Mouse (Mus musculus): ENCODE results near the gene Narf. TPM values are rescaled to one million over a fixed set of nuclear protein-coding genes. Genes with fewer than 3 reads are reported as not detected.

The Narf gene
- polyA plus RNA-seq, 2 experiments, result 46.6 to 110 TPM

GRCm38 (mm10) chr11:121237345-121238128, 484 bp downstream of the Narf start:
- peak overlapping the region; percentile 84 to 87 for H3K4me3 ChIP-seq (ENCODE audit: insufficient read depth in 1 of 2, low read depth in 2 of 2, low read length in 2 of 2)
- no peak for TF ChIP-seq EP300 (IDR thresholded peaks at IDR 0.05; ENCODE audit: low read depth)
- TF ChIP-seq CTCF (IDR thresholded peaks at IDR 0.05; ENCODE audit: low read depth), result peak; percentile 81
- DNase-seq (ENCODE audit: low read depth in 3 of 3, low spot score in 3 of 3), result peak; percentile 50 to 69 (median 55)
- H3K4me1 ChIP-seq (replicated peaks; ENCODE audit: control insufficient read depth in 2 of 2, insufficient read depth in 2 of 2, low read length in 1 of 2), result peaks cover 31 to 49% of the 10 kb centered on the region in 2 experiments
- peak; percentile 19; the same call in 1 of the 2 replicates for ATAC-seq (ENCODE audit: insufficient read depth)
- H3K27me3 ChIP-seq (ENCODE audit: control insufficient read depth, insufficient read depth, low read length), result no peaks in the 10 kb centered on the region
- WGBS (ENCODE audit: insufficient replicate concordance), result 1% methylated on average over 28 of the region's 28 CpGs
- H3K36me3 ChIP-seq (replicated peaks; ENCODE audit: control insufficient read depth, insufficient read depth, low read depth), result peaks cover 37% of the 10 kb centered on the region
- H3K9ac ChIP-seq (replicated peaks), result peak overlapping the region; percentile 89
- H3K4me2 ChIP-seq (ENCODE audit: low read depth), result peak overlapping the region; percentile 78
- peak overlapping the region; percentile 92 for H3K27ac ChIP-seq
- H3K9me3 ChIP-seq (ENCODE audit: control insufficient read depth, low read length), result no peaks in the 10 kb centered on the region

DNA sequence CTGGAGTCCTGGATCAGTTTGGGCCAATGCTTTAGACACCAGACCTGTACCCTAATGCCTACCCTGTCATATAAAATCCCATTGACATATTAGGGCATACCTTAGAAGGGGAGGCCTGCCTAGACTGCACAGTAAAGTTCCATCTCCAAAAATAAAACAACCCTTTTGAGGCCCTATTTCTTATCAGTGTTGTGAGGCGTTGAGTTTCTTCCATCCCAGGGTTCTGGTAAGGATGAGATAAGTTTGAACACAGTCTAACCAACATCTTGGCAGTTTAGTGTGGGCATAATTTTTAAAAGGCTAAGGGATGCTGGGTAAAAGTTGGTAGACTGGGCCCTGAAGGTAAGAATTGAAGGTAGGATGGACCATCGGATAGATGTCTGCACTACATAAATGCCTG, 2.6 kb downstream of the Narf start:
- ATAC-seq (ENCODE audit: insufficient read depth), result peak; percentile 44
- H3K4me1 ChIP-seq (replicated peaks; ENCODE audit: control insufficient read depth in 2 of 2, insufficient read depth in 2 of 2, low read length in 1 of 2), result peaks cover 26 to 39% of the 10 kb centered on the region in 2 experiments
- H3K9me3 ChIP-seq (ENCODE audit: control insufficient read depth, low read length), result no peaks in the 10 kb centered on the region
- H3K4me3 ChIP-seq (ENCODE audit: insufficient read depth in 1 of 2, low read depth in 2 of 2, low read length in 2 of 2), result peak overlapping the region; percentile 84 to 87
- H3K4me2 ChIP-seq (ENCODE audit: low read depth), result peak overlapping the region; percentile 78
- H3K36me3 ChIP-seq (replicated peaks; ENCODE audit: control insufficient read depth, insufficient read depth, low read depth), result peaks cover 58% of the 10 kb centered on the region
- peak overlapping the region; percentile 90 for H3K27ac ChIP-seq
- DNase-seq (ENCODE audit: low read depth in 3 of 3, low spot score in 3 of 3), result peak; percentile 71 to 81 (median 80)
- TF ChIP-seq CTCF (IDR thresholded peaks at IDR 0.05; ENCODE audit: low read depth), result no peak; the same call in 1 of the 2 replicates
- TF ChIP-seq EP300 (IDR thresholded peaks at IDR 0.05; ENCODE audit: low read depth), result peak; percentile 96
- H3K9ac ChIP-seq (replicated peaks), result peak overlapping the region; percentile 85
- no peaks in the 10 kb centered on the region for H3K27me3 ChIP-seq (ENCODE audit: control insufficient read depth, insufficient read depth, low read length)
- WGBS (ENCODE audit: insufficient replicate concordance), result 18% methylated on average over 2 of the region's 2 CpGs

DNA sequence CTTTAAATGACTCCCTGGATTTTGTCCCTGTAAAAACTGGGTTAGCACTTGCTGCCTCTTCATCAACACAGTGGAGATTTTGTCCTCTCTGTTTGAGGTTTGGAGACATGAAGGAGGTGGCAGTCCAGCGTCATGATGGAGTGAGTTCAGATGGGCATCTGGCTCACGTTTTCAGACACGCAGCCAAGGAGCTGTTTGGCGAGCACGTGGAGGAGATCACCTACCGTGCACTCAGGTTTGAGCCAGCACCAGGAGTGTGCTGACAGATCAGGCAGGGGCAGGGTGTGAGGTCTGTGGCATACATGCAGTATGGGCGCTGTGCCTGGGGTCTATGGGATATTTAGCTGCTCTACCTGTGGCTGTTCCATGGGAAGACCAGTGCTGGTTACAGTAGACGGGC, 13.1 kb downstream of the Narf start:
- Histone ChIP-seq H3K9me3 (ENCODE audit: control insufficient read depth, low read length) (no peaks in the 10 kb centered on the region), H3K4me1 (replicated peaks; ENCODE audit: control insufficient read depth in 2 of 2, insufficient read depth in 2 of 2, low read length in 1 of 2) (no peaks in the 10 kb centered on the region), H3K27me3 (ENCODE audit: control insufficient read depth, insufficient read depth, low read length) (no peaks in the 10 kb centered on the region), H3K9ac (replicated peaks) (no peak overlapping the region), H3K36me3 (replicated peaks; ENCODE audit: control insufficient read depth, insufficient read depth, low read depth) (peaks cover 99% of the 10 kb centered on the region), H3K27ac (no peak overlapping the region), H3K4me3 (ENCODE audit: insufficient read depth in 1 of 2, low read depth in 2 of 2, low read length in 2 of 2) (no peak overlapping the region), H3K4me2 (ENCODE audit: low read depth) (no peak overlapping the region)
- DNase-seq (ENCODE audit: low read depth in 3 of 3, low spot score in 3 of 3) (no peak), ATAC-seq (ENCODE audit: insufficient read depth) (no peak)
- WGBS (ENCODE audit: insufficient replicate concordance), result 92% methylated on average over 8 of the region's 8 CpGs
- no peak for TF ChIP-seq CTCF (IDR thresholded peaks at IDR 0.05; ENCODE audit: low read depth)
- TF ChIP-seq EP300 (IDR thresholded peaks at IDR 0.05; ENCODE audit: low read depth), result no peak

DNA sequence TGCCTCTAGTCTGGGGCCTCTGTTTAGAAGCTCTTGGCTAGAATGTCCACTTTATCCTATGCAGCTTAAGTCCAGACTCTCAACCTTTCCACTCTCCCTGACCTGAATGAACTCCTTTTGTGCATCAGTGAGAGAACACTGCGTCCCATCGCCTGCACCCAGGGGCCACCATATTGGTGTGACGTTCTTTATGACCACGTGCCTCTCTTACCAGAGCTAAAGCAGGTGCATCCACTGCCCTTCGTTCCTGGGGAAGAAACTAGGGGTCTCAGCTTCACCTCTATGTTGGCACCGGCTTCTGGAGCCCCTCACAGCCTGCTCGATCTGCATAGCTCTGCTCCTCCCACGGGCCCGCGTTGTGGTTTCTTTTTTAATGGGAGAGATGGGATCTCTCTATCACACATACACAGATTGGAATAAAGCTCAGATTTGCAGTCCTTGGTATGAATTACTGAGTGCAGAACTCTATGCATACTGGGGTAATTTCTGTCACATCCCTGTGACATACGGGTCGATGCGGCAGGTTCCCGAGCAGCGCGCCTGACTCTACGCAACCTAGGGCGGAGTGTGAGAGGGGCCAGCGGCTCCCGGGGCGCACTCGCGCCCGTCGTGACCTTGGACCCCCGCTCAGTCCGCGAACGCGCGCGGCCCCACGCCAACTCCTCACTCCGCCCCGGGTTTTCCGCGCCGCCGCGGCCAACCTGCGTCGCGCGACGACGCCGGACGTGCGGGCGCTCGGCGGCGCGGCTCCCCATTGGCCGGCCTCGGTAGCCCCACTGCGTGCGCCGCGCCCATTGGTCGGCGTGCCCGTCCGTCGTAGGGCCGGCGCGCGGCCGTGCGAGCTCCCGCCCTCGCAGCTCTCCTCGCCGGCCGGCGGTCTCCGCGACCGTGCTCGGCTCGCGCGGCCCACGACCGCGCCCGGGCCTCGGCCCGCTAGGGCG, 22.4 kb downstream of the Narf start, which contains the start of gene Foxk2:
Foxk2 (plus strand) TSS at position 831 of the 941 bp plus-strand sequence.
- ATAC-seq (ENCODE audit: insufficient read depth) (peak; percentile 97), DNase-seq (ENCODE audit: low read depth in 3 of 3, low spot score in 3 of 3) (peak; percentile 80 to 83 (median 82))
- H3K9ac ChIP-seq (replicated peaks), result peak within 1 kb of the TSS; percentile 97
- H3K4me3 ChIP-seq (ENCODE audit: insufficient read depth in 1 of 2, low read depth in 2 of 2, low read length in 2 of 2), result peak within 1 kb of the TSS; percentile 99 to 100
- WGBS (ENCODE audit: insufficient replicate concordance), result under 1% methylated on average over 91 of the region's 91 CpGs
- no peaks in the 10 kb centered on the region for H3K9me3 ChIP-seq (ENCODE audit: control insufficient read depth, low read length)
- TF ChIP-seq CTCF (IDR thresholded peaks at IDR 0.05; ENCODE audit: low read depth), result no peak
- TF ChIP-seq EP300 (IDR thresholded peaks at IDR 0.05; ENCODE audit: low read depth), result no peak
- peak within 1 kb of the TSS; percentile 65 for H3K27ac ChIP-seq
- H3K4me2 ChIP-seq (ENCODE audit: low read depth), result peak within 1 kb of the TSS; percentile 87
- no peaks in the 10 kb centered on the region for H3K27me3 ChIP-seq (ENCODE audit: control insufficient read depth, insufficient read depth, low read length)
- H3K36me3 ChIP-seq (replicated peaks; ENCODE audit: control insufficient read depth, insufficient read depth, low read depth), result peaks cover 42% of the 10 kb centered on the region
- H3K4me1 ChIP-seq (replicated peaks; ENCODE audit: control insufficient read depth in 2 of 2, insufficient read depth in 2 of 2, low read length in 1 of 2), result peaks cover 4 to 17% of the 10 kb centered on the region in 2 experiments
